Mouse (Mus musculus): ENCODE measurements around the gene Fbxo40. TPM values are rescaled to one million over a fixed set of nuclear protein-coding genes. Genes with fewer than 3 reads are reported as not detected.
A peak's percentile ranks its signal among the peaks of the same experiment; 100 is the strongest.

Fbxo40 gene
- polyA plus RNA-seq, 1 experiment from 2014 or later = not detected

DNA sequence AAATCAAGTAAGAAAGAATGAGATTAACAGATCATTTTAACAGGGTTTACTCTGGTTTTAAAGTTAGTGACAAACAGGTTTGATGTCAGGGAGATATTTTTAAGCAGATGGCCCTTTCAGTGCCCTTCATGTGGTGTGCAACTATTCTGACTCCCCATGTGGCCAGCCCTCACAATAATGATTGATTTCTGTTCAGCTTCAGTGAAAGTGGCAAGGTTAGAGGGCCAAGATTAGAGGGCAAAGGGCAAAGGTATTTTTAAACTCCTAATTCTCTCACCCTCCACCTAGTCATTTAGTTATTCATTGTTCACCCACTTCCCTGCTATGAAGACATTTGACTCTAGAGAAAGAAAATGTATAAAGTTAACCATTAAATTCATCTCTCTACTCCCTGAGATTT, 2.2 kb downstream of the Fbxo40 start:
- Histone ChIP-seq H3K9ac (replicated peaks) (no peak overlapping the region), H3K36me3 (no peaks in the 10 kb centered on the region), H3K27ac (replicated peaks) (no peak overlapping the region), H3K27me3 (no peaks in the 10 kb centered on the region), H3K4me2 (replicated peaks) (no peak overlapping the region), H3K9me3 (no peaks in the 10 kb centered on the region), H3K4me1 (no peaks in the 10 kb centered on the region), H3K4me3 (no peak overlapping the region)
- no peak for ATAC-seq (replicated peaks)

DNA sequence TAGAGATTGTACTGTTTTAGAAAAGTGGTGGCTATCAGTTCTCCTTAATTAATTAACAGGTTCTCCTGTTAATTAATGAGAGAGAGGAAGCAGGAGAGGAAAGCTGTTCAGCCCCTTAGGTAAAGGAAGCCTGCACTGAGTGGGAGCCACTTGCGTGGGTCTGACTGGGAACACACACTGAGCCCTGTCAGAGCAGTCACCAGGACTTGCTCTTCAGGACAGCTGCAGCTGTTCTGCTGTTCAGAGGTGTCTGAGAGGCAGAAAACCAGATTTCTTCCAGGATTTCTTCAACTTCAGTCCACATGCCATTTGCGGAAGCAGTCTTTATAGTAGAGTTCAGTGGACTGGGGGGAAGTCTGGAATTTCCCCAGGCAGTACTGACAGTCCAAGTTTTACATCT, 2.9 kb downstream of the Fbxo40 start:
- Histone ChIP-seq H3K4me3 (no peak overlapping the region), H3K9ac (replicated peaks) (no peak overlapping the region), H3K36me3 (no peaks in the 10 kb centered on the region), H3K4me2 (replicated peaks) (no peak overlapping the region), H3K9me3 (no peaks in the 10 kb centered on the region), H3K27ac (replicated peaks) (no peak overlapping the region), H3K27me3 (no peaks in the 10 kb centered on the region), H3K4me1 (no peaks in the 10 kb centered on the region)
- 78% methylated on average over 2 of the region's 2 CpGs for WGBS
- ATAC-seq (replicated peaks) = no peak

- Histone ChIP-seq H3K27ac (replicated peaks) (no peak overlapping the region), H3K36me3 (no peaks in the 10 kb centered on the region), H3K4me1 (no peaks in the 10 kb centered on the region), H3K27me3 (no peaks in the 10 kb centered on the region), H3K9ac (replicated peaks) (no peak overlapping the region), H3K4me2 (replicated peaks) (no peak overlapping the region), H3K9me3 (no peaks in the 10 kb centered on the region), H3K4me3 (no peak overlapping the region)
- no peak for ATAC-seq (replicated peaks)
- WGBS = 74% methylated on average over 5 of the region's 5 CpGs
Measured at GRCm38 (mm10) chr16:36985636-36986042, 4.6 kb downstream of the Fbxo40 start.

GRCm38 (mm10) chr16:36983796-36984195, 6.5 kb downstream of the Fbxo40 start:
- no peak for ATAC-seq (replicated peaks)
- no peaks in the 10 kb centered on the region for H3K4me1 ChIP-seq
- 74% methylated on average over 1 of the region's 1 CpGs for WGBS
- H3K9ac ChIP-seq (replicated peaks) = no peak overlapping the region
- no peak overlapping the region for H3K27ac ChIP-seq (replicated peaks)
- H3K27me3 ChIP-seq = no peaks in the 10 kb centered on the region
- H3K4me3 ChIP-seq = no peak overlapping the region
- no peak overlapping the region for H3K4me2 ChIP-seq (replicated peaks)
- no peaks in the 10 kb centered on the region for H3K9me3 ChIP-seq
- no peaks in the 10 kb centered on the region for H3K36me3 ChIP-seq

DNA sequence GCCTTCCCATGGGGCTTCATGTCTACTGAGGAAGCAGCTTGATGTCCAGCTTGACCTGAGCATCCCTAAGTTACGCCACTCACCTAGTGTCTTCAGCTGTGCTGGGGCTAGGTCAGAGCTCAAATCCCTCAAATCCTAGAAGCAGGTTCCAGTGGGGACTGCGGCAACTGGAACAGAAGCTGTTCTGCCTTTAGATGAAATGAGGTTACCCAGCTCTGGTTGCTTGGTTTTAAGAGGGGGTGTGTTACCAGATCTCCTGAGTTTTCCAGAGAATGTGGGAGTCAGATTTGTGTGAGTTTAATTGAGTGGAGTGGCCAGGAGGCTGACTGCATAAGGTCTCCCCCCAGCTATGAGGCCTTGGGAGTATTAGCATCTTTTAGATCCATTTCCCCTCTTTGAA, 11.1 kb downstream of the Fbxo40 start:
- no peak overlapping the region for H3K4me2 ChIP-seq (replicated peaks)
- no peaks in the 10 kb centered on the region for H3K36me3 ChIP-seq
- no peaks in the 10 kb centered on the region for H3K4me1 ChIP-seq
- no peaks in the 10 kb centered on the region for H3K9me3 ChIP-seq
- WGBS = 93% methylated on average over 2 of the region's 2 CpGs
- H3K4me3 ChIP-seq = no peak overlapping the region
- ATAC-seq (replicated peaks) = no peak
- no peaks in the 10 kb centered on the region for H3K27me3 ChIP-seq
- no peak overlapping the region for H3K9ac ChIP-seq (replicated peaks)
- no peak overlapping the region for H3K27ac ChIP-seq (replicated peaks)

DNA sequence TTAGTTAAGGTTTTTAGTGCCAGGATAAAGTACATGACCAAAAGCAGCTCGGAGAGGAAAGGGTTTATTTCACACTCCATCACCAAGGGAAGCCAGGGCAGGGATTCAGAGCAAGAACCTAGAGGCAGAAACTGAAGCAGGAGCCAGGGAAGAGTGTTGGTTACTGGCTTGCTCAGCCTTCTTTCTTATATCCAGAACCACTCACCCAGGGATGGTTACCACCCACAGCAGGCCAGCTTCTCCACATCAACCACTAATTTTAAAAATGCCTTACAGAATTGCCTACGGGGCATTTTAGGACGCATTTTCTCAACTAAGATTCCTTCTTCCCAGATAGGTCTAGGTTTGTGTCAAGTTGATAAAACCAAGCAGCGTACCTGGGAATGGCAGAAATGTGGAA, 26.9 kb downstream of the Fbxo40 start:
- H3K9ac ChIP-seq (replicated peaks) = no peak overlapping the region
- H3K36me3 ChIP-seq = no peaks in the 10 kb centered on the region
- H3K9me3 ChIP-seq = no peaks in the 10 kb centered on the region
- ATAC-seq (replicated peaks) = no peak
- H3K4me2 ChIP-seq (replicated peaks) = no peak overlapping the region
- H3K4me1 ChIP-seq = no peaks in the 10 kb centered on the region
- no peak overlapping the region for H3K27ac ChIP-seq (replicated peaks)
- H3K4me3 ChIP-seq = no peak overlapping the region
- 87% methylated on average over 4 of the region's 4 CpGs for WGBS
- no peaks in the 10 kb centered on the region for H3K27me3 ChIP-seq

- H3K4me1 ChIP-seq = no peaks in the 10 kb centered on the region
- H3K9me3 ChIP-seq = no peaks in the 10 kb centered on the region
- H3K4me2 ChIP-seq (replicated peaks) = no peak overlapping the region
- H3K4me3 ChIP-seq = no peak overlapping the region
- no peak for ATAC-seq (replicated peaks)
- no peak overlapping the region for H3K9ac ChIP-seq (replicated peaks)
- no peaks in the 10 kb centered on the region for H3K36me3 ChIP-seq
- H3K27ac ChIP-seq (replicated peaks) = no peak overlapping the region
- 39% methylated on average over 11 of the region's 11 CpGs for WGBS
- H3K27me3 ChIP-seq = no peaks in the 10 kb centered on the region
Measured at GRCm38 (mm10) chr16:36955106-36955505, 35.2 kb downstream of the Fbxo40 start.

DNA sequence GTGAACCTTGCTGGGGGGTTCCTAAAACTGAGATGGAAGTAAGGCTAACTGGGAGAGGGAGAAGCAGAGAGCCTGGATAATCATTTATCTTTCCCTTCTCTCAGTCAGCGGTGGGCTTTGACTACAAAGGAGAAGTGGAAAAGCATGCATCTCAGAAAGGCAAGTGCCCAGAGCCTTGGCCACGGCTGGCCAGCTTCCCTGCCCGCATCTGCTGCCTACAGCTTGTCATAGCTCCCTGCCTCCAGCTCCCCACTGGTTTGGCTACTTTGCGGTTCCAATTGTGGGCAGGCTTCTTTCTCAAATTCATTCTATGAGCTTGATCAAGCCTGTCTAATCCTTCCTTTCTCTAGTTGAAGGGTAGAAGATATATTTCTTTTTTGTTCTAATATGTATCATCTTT, 39.2 kb downstream of the Fbxo40 start:
- H3K27me3 ChIP-seq = no peaks in the 10 kb centered on the region
- no peak for ATAC-seq (replicated peaks)
- H3K27ac ChIP-seq (replicated peaks) = no peak overlapping the region
- H3K4me2 ChIP-seq (replicated peaks) = no peak overlapping the region
- 22% methylated on average over 4 of the region's 4 CpGs for whole genome bisulfite sequencing
- H3K36me3 ChIP-seq = no peaks in the 10 kb centered on the region
- no peak overlapping the region for H3K9ac ChIP-seq (replicated peaks)
- no peaks in the 10 kb centered on the region for H3K9me3 ChIP-seq
- no peaks in the 10 kb centered on the region for H3K4me1 ChIP-seq
- no peak overlapping the region for H3K4me3 ChIP-seq

GRCm38 (mm10) chr16:36949614-36950336, 40.5 kb downstream of the Fbxo40 start:
- H3K4me1 ChIP-seq = peaks cover 3% of the 10 kb centered on the region; the same call in 1 of the 2 replicates
- H3K4me3 ChIP-seq = no peak overlapping the region
- H3K9ac ChIP-seq (replicated peaks) = no peak overlapping the region
- 62% methylated on average over 8 of the region's 8 CpGs for WGBS
- H3K27ac ChIP-seq (replicated peaks) = no peak overlapping the region
- H3K27me3 ChIP-seq = no peaks in the 10 kb centered on the region
- no peak overlapping the region for H3K4me2 ChIP-seq (replicated peaks)
- no peaks in the 10 kb centered on the region for H3K9me3 ChIP-seq
- no peak for ATAC-seq (replicated peaks)
- no peaks in the 10 kb centered on the region for H3K36me3 ChIP-seq

DNA sequence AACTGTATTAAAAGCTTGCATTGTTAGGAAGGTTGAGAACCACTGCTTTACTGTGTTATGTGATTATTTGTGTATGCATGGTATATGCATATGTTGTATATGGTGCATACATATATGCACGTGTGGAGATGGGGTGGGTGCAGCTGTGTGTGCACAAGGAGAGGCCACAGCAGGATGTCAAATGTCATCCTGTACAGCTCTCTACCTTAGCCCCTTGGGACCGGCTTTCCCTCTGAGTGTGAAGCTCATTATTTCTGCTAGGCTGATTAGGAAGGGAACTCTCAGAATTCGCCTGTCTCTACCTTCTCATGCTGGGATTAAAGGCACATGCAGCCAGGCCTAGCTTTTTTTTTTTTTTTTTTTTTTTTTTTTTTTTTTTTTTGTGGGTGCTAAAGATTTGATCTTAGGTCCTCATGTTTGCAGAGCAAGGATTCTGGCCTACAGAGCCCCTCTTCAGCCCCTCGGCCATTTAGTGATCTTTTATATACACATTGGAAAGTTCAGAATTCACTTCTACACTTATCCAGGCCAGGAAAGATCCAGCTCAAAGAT, 42.5 kb downstream of the Fbxo40 start:
- H3K36me3 ChIP-seq = no peaks in the 10 kb centered on the region
- H3K27me3 ChIP-seq = no peaks in the 10 kb centered on the region
- H3K9me3 ChIP-seq = no peaks in the 10 kb centered on the region
- no peak overlapping the region for H3K27ac ChIP-seq (replicated peaks)
- no peak for ATAC-seq (replicated peaks)
- H3K4me2 ChIP-seq (replicated peaks) = no peak overlapping the region
- no peak overlapping the region for H3K4me3 ChIP-seq
- H3K4me1 ChIP-seq = peaks cover 4% of the 10 kb centered on the region; the same call in 1 of the 2 replicates
- H3K9ac ChIP-seq (replicated peaks) = no peak overlapping the region
- 49% methylated on average over 4 of the region's 4 CpGs for WGBS

- 86% methylated on average over 8 of the region's 8 CpGs for WGBS
- Histone ChIP-seq H3K27me3 (no peaks in the 10 kb centered on the region), H3K4me1 (peaks cover 4% of the 10 kb centered on the region; the same call in 1 of the 2 replicates), H3K4me3 (no peak overlapping the region), H3K36me3 (no peaks in the 10 kb centered on the region), H3K9me3 (no peaks in the 10 kb centered on the region), H3K4me2 (replicated peaks) (no peak overlapping the region), H3K9ac (replicated peaks) (no peak overlapping the region), H3K27ac (replicated peaks) (no peak overlapping the region)
- ATAC-seq (replicated peaks) = no peak
Measured at GRCm38 (mm10) chr16:36946459-36947159, 43.7 kb downstream of the Fbxo40 start.

GRCm38 (mm10) chr16:36944895-36945424, 45.3 kb downstream of the Fbxo40 start:
- Histone ChIP-seq H3K36me3 (no peaks in the 10 kb centered on the region), H3K27ac (replicated peaks) (no peak overlapping the region), H3K4me2 (replicated peaks) (no peak overlapping the region), H3K4me1 (peaks cover 4% of the 10 kb centered on the region; the same call in 1 of the 2 replicates), H3K4me3 (no peak overlapping the region), H3K9me3 (no peaks in the 10 kb centered on the region), H3K9ac (replicated peaks) (no peak overlapping the region), H3K27me3 (no peaks in the 10 kb centered on the region)
- ATAC-seq (replicated peaks) = peak; percentile 48; the same call in 1 of the 2 replicates
- 11% methylated on average over 12 of the region's 12 CpGs for WGBS

Measured in forebrain, embryonic 15.5 days (tissue).